Mouse (Mus musculus): Measurements from ENCODE around the gene Incenp.
A peak's percentile ranks its signal among the peaks of the same experiment; 100 is the strongest.
"Not testable (repeated sequence)": the region's sequence is repeated elsewhere in the genome, so short reads cannot be mapped to it uniquely, and the experiment has no call there.

The Incenp gene

DNA sequence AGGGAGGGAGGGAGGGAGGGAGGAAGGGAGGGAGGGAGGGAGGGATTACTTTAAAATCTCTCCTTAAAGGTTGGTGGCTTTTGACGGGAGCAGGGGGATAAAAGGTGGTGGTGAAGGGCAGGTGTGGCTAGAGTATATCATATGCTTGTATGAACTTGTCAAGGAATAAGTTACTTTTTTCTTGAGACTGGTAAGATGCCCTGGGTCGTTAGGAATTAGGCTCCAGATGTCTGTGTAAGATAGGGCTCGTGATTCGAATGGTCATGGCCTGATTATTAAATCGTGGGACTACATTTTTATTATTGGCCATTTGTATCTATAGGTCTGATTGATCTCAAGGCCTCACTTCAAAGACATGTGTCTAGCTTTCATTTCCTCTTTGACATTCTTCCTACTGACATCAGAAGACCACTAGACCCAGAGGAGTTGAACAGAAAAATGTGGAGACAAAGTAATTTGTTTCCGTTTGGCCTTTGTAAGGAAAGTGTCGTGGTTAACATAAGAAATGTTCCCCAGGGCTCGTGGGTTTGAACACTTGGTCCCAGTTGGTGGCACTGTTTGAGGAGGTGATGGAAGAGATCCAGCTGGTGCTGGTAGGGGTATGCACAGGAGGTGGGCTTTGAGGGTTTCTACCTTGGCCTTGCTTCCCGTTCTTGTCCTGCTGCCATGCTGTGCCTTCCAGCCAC is 19.0 kb upstream of the Incenp start:
- no peak for DNase-seq (ENCODE audit: extremely low spot score)

GRCm38 (mm10) chr19:9917727-9918126 is 18.4 kb upstream of the Incenp start:
- DNase-seq (ENCODE audit: extremely low spot score), result no peak

- peak; percentile 78 for DNase-seq (ENCODE audit: extremely low spot score)
Measured at GRCm38 (mm10) chr19:9915935-9916334, 16.6 kb upstream of the Incenp start.

DNA sequence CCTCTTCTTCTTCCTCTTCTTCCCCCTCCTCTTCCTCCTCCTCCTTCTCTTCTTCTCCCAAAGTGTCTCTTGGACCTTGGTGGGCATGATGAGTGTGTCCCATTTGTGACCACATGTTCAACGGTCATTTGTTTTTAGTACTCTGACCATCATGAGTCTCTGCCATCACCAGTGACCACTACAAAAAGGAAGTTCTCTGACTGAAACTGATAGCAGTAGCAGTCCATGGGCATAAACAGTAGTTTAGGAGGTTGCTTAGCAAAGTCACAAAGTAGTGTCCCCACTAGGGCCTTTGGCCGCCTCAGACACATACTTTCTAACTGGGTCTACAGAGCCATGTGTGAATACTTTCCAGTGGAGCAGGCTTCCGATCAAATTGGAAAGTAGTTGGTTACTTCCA is 15.0 kb upstream of the Incenp start:
- DNase-seq (ENCODE audit: extremely low spot score), result no peak

- DNase-seq (ENCODE audit: extremely low spot score), result no peak
Measured at GRCm38 (mm10) chr19:9913784-9914183, 14.4 kb upstream of the Incenp start.

- DNase-seq (ENCODE audit: extremely low spot score), result peak; percentile 56
Measured at GRCm38 (mm10) chr19:9911314-9911754, 12.0 kb upstream of the Incenp start.

- no peak for DNase-seq (ENCODE audit: extremely low spot score)
Measured at GRCm38 (mm10) chr19:9909351-9909750, 10.0 kb upstream of the Incenp start.

- not testable (repeated sequence) for DNase-seq (ENCODE audit: extremely low spot score)
Measured at GRCm38 (mm10) chr19:9900696-9901095, 1.3 kb upstream of the Incenp start.

GRCm38 (mm10) chr19:9899780-9900146 is 412 bp upstream of the Incenp start:
- no peak for DNase-seq (ENCODE audit: extremely low spot score)

GRCm38 (mm10) chr19:9898339-9899066 is 848 bp downstream of the Incenp start:
- DNase-seq (ENCODE audit: extremely low spot score), result peak; percentile 32

- DNase-seq (ENCODE audit: extremely low spot score), result no peak
Measured at GRCm38 (mm10) chr19:9896067-9896466, 3.3 kb downstream of the Incenp start.

- no peak for DNase-seq (ENCODE audit: extremely low spot score)
Measured at GRCm38 (mm10) chr19:9886771-9887170, 12.6 kb downstream of the Incenp start.

DNA sequence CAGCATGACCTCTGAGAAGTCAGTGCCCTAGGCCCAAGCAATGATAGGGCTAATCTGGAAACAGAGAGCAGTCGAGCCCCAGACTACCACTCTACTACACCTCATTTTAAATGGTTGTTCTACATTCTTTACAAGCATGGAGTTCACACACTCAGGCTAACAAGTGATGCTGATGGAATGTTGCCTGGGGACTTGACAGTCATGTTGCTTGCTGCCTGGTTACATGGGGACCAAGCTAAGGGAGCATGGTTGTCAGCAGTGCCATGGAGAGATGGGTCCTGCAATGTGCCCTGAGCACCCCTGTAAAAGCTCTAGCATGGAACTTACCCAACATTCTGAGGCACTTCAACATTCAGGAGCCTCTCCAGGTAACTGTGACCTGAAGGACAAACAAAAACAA is 13.0 kb downstream of the Incenp start:
- no peak for DNase-seq (ENCODE audit: extremely low spot score)

GRCm38 (mm10) chr19:9878186-9878835 is 21.0 kb downstream of the Incenp start:
- no peak for DNase-seq (ENCODE audit: extremely low spot score)

- DNase-seq (ENCODE audit: extremely low spot score), result no peak
Measured at GRCm38 (mm10) chr19:9865466-9865865, 33.9 kb downstream of the Incenp start.

DNA sequence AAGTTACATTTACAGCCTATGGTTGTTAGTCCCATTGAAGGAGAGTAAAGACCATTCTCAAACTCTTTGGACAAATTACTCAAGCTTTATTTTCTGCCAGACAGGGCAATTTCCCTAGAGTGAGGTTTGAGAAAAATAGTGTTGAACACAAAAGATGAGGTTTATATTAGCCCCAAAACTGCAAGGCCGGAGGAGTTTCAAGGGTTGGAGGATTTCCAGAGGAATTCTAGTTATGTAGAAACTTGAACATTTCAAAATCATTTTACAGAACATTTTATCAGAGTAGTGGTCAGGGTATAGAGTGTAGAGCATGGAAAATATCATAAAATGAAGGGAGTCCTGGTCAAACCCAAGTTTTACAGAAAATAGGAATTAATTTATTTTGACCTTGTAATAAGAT is 34.5 kb downstream of the Incenp start:
- no peak for DNase-seq (ENCODE audit: extremely low spot score)

- not testable (repeated sequence) for DNase-seq (ENCODE audit: extremely low spot score)
Measured at GRCm38 (mm10) chr19:9860821-9861220, 38.5 kb downstream of the Incenp start.

GRCm38 (mm10) chr19:9849368-9850075 is 49.8 kb downstream of the Incenp start:
- not testable (repeated sequence) for DNase-seq (ENCODE audit: extremely low spot score)

- DNase-seq (ENCODE audit: extremely low spot score), result no peak
Measured at GRCm38 (mm10) chr19:9847262-9847661, 52.1 kb downstream of the Incenp start, which contains the start of gene Scgb2a2. TSS of gene Scgb2a2 (plus strand) at chr19:9847562.

DNA sequence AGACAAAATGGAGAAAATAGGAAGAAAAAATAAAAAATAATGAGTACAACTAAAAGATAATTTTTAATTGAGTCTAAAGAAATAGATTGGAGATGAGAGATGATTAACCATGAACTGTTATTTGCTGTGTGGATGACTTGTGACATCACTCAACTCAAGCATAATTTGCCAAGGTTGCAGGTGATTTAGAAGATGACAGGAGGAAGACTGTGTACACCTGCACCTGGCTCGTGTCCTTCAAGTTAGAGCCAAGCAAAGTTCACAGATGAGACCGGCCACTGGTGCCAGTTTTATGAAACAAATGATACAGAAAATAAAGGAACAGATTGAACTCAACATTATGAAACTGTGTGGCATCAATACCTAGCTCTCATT is 62.0 kb downstream of the Incenp start:
- DNase-seq (ENCODE audit: extremely low spot score), result no peak

GRCm38 (mm10) chr19:9836581-9837340 is 62.6 kb downstream of the Incenp start:
- DNase-seq (ENCODE audit: extremely low spot score), result not testable (repeated sequence)
